22 mouse cellular contexts compared by ENCODE assay signal in the genomic region with DNA sequence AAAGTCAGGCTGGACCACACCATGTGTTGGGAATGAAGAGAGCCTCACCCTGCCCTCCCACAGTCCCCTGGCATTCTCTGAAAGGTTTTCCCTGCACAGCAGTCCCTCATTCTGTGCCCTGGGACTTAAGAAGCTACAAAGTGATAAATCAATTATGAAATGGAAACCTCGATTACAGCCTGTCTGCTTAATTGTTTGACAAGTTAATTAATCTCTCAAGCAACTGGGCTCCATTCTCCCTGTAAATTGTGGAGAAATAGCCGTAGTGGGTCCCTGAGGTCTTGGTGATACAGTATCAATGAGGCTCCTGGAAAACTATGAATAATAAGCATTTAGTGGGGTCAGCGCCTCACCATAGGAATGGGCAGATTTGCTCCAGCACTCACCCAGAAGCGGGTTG.
DNase-seq lines count a peak whose midpoint lies in the region; ATAC-seq and TF ChIP-seq lines count a peak whose summit lies in the region.
"Had no signal": no experiment of that assay in that cellular context is flagged by ENCODE, and none has a peak within 500 bp of the region (broad histone marks: within the 10 kb centered on the region; RNA-seq: fewer than 3 reads in every experiment).

No protein-coding gene starts in this region.

- no peak overlapping the region for H3K9ac ChIP-seq in forebrain, embryonic 14.5 days (ENCODE audit: low read length)
- H3K9ac ChIP-seq in forebrain, embryonic 12.5 days, result no peak overlapping the region
- H3K9ac ChIP-seq in midbrain, postnatal 0 days (replicated peaks; ENCODE audit: low read length, poor library complexity, severe bottlenecking), result no peak overlapping the region
- H3K9ac ChIP-seq in midbrain, embryonic 16.5 days (ENCODE audit: low read depth, low read length), result no peak overlapping the region
- no peak overlapping the region for H3K9ac ChIP-seq in hindbrain, embryonic 13.5 days
- no peak overlapping the region for H3K9ac ChIP-seq in hindbrain, postnatal 0 days (replicated peaks; ENCODE audit: low read length)
- H3K9ac ChIP-seq: embryonic facial prominence, embryonic 15.5 days had no signal

- WGBS in forebrain, embryonic 14.5 days, result 18% methylated on average over 4 of the region's 4 CpGs
- WGBS in forebrain, embryonic 12.5 days, result 25% methylated on average over 4 of the region's 4 CpGs
- 39% methylated on average over 4 of the region's 4 CpGs for WGBS in midbrain, postnatal 0 days
- WGBS in midbrain, embryonic 16.5 days, result 33% methylated on average over 4 of the region's 4 CpGs
- 23% methylated on average over 4 of the region's 4 CpGs for WGBS in hindbrain, embryonic 13.5 days
- 23% methylated on average over 4 of the region's 4 CpGs for WGBS in hindbrain, postnatal 0 days

- no peak overlapping the region for H3K4me2 ChIP-seq in forebrain, embryonic 14.5 days (ENCODE audit: low read length)
- no peak overlapping the region for H3K4me2 ChIP-seq in forebrain, embryonic 12.5 days
- H3K4me2 ChIP-seq in midbrain, postnatal 0 days (ENCODE audit: low read depth, low read length, poor library complexity, severe bottlenecking), result no peak overlapping the region
- H3K4me2 ChIP-seq in midbrain, embryonic 16.5 days (ENCODE audit: low read length), result no peak overlapping the region
- no peak overlapping the region for H3K4me2 ChIP-seq in hindbrain, embryonic 13.5 days
- no peak overlapping the region for H3K4me2 ChIP-seq in hindbrain, postnatal 0 days (ENCODE audit: low read depth, low read length)
- H3K4me2 ChIP-seq: embryonic facial prominence, embryonic 15.5 days had no signal

- no peak overlapping the region for H3K4me3 ChIP-seq in forebrain, embryonic 14.5 days (ENCODE audit: low read depth, low read length)
- no peak overlapping the region for H3K4me3 ChIP-seq in forebrain, embryonic 12.5 days (replicated peaks)
- H3K4me3 ChIP-seq in midbrain, postnatal 0 days (ENCODE audit: low read depth, low read length), result no peak overlapping the region
- H3K4me3 ChIP-seq in midbrain, embryonic 16.5 days (ENCODE audit: low read depth, low read length), result no peak overlapping the region
- H3K4me3 ChIP-seq in hindbrain, embryonic 13.5 days, result no peak overlapping the region
- H3K4me3 ChIP-seq in hindbrain, postnatal 0 days (ENCODE audit: low read length), result no peak overlapping the region
- H3K4me3 ChIP-seq: embryonic facial prominence, embryonic 15.5 days; erythroblast, embryonic 14.5 days; forebrain, embryonic 10.5 days; heart, embryonic 10.5 days had no signal

- no peak overlapping the region for H3K27ac ChIP-seq in forebrain, embryonic 14.5 days (ENCODE audit: low read depth, low read length)
- no peak overlapping the region for H3K27ac ChIP-seq in forebrain, embryonic 12.5 days
- H3K27ac ChIP-seq in midbrain, postnatal 0 days (ENCODE audit: low read depth, low read length), result no peak overlapping the region
- no peak overlapping the region for H3K27ac ChIP-seq in midbrain, embryonic 16.5 days (ENCODE audit: low read length)
- no peak overlapping the region for H3K27ac ChIP-seq in hindbrain, embryonic 13.5 days
- no peak overlapping the region for H3K27ac ChIP-seq in hindbrain, postnatal 0 days
- H3K27ac ChIP-seq: embryonic facial prominence, embryonic 15.5 days; forebrain, embryonic 10.5 days; heart, embryonic 10.5 days had no signal

- H3K36me3 ChIP-seq in forebrain, embryonic 14.5 days (ENCODE audit: control insufficient read depth, insufficient read depth, low read length), result no peaks in the 10 kb centered on the region
- no peaks in the 10 kb centered on the region for H3K36me3 ChIP-seq in forebrain, embryonic 12.5 days (replicated peaks)
- no peaks in the 10 kb centered on the region for H3K36me3 ChIP-seq in midbrain, postnatal 0 days (ENCODE audit: insufficient read depth, low read length)
- H3K36me3 ChIP-seq in midbrain, embryonic 16.5 days (ENCODE audit: control insufficient read depth, insufficient read depth, low read length), result no peaks in the 10 kb centered on the region
- no peaks in the 10 kb centered on the region for H3K36me3 ChIP-seq in hindbrain, embryonic 13.5 days
- no peaks in the 10 kb centered on the region for H3K36me3 ChIP-seq in hindbrain, postnatal 0 days (ENCODE audit: insufficient read depth, low read length)
- H3K36me3 ChIP-seq: embryonic facial prominence, embryonic 15.5 days; forebrain, embryonic 10.5 days; heart, embryonic 10.5 days had no signal

- DNase-seq in forebrain, embryonic 14.5 days (ENCODE audit: low spot score), result peak; percentile 53
- DNase-seq in midbrain, postnatal 0 days (ENCODE audit: low spot score), result peak; percentile 52
- peak; percentile 36 for DNase-seq in hindbrain, postnatal 0 days (ENCODE audit: low spot score)
- no peak for DNase-seq in spleen, postnatal 4 days (ENCODE audit: low spot score in 2 of 2)
- DNase-seq in heart, postnatal 25 days (ENCODE audit: low spot score), result no peak
- DNase-seq: adrenal gland, postnatal 14 days; cerebellum, adult 18-20 months; cerebellum, adult 9-11 months; cerebellum, postnatal 36 days; gastrocnemius, postnatal 10 days; heart, adult 18-20 months; heart, postnatal 10 days had no signal

- intact Hi-C loops in heart, postnatal 25 days (cut with DNase I), result no loop called here

- no peaks in the 10 kb centered on the region for H3K9me3 ChIP-seq in forebrain, embryonic 14.5 days (replicated peaks; ENCODE audit: control insufficient read depth, low read length)
- H3K9me3 ChIP-seq in forebrain, embryonic 12.5 days, result no peaks in the 10 kb centered on the region
- no peaks in the 10 kb centered on the region for H3K9me3 ChIP-seq in midbrain, postnatal 0 days (ENCODE audit: low read length)
- H3K9me3 ChIP-seq in midbrain, embryonic 16.5 days (replicated peaks; ENCODE audit: control insufficient read depth, low read length, poor library complexity, severe bottlenecking), result no peaks in the 10 kb centered on the region
- no peaks in the 10 kb centered on the region for H3K9me3 ChIP-seq in hindbrain, embryonic 13.5 days
- no peaks in the 10 kb centered on the region for H3K9me3 ChIP-seq in hindbrain, postnatal 0 days (ENCODE audit: low read length)
- H3K9me3 ChIP-seq: embryonic facial prominence, embryonic 15.5 days; forebrain, embryonic 10.5 days; heart, embryonic 10.5 days had no signal

- TF ChIP-seq CTCF in midbrain, postnatal 0 days (IDR thresholded peaks at IDR 0.05), result no peak
- no peak for TF ChIP-seq CTCF in hindbrain, postnatal 0 days (IDR thresholded peaks at IDR 0.05; ENCODE audit: low read depth)

- peak; percentile 32; the same call in 1 of the 2 replicates for ATAC-seq in forebrain, embryonic 14.5 days
- ATAC-seq in forebrain, embryonic 12.5 days (ENCODE audit: low FRiP score), result no peak
- ATAC-seq in midbrain, postnatal 0 days (ENCODE audit: low FRiP score), result no peak
- ATAC-seq in midbrain, embryonic 16.5 days, result no peak
- ATAC-seq in hindbrain, embryonic 13.5 days (ENCODE audit: low FRiP score), result 0 out of 2 replicates have a peak, but pooled peaks have one; percentile 54
- 0 out of 2 replicates have a peak, but pooled peaks have one; percentile 49 for ATAC-seq in hindbrain, postnatal 0 days
- ATAC-seq: activated CD4-positive, CD25-positive, alpha-beta regulatory T cell, adult 4 months; forebrain, embryonic 16.5 days; Patski had no signal

- H3K27me3 ChIP-seq in forebrain, embryonic 14.5 days (replicated peaks; ENCODE audit: control insufficient read depth, insufficient read depth, low read length), result no peaks in the 10 kb centered on the region
- 0 out of 2 replicates have a peak, but pooled peaks cover 6% of the 10 kb centered on the region for H3K27me3 ChIP-seq in forebrain, embryonic 12.5 days
- H3K27me3 ChIP-seq in midbrain, postnatal 0 days (ENCODE audit: insufficient read depth, low read length), result no peaks in the 10 kb centered on the region
- H3K27me3 ChIP-seq in midbrain, embryonic 16.5 days (ENCODE audit: control insufficient read depth, insufficient read depth, low read depth, low read length), result no peaks in the 10 kb centered on the region
- no peaks in the 10 kb centered on the region for H3K27me3 ChIP-seq in hindbrain, embryonic 13.5 days
- no peaks in the 10 kb centered on the region for H3K27me3 ChIP-seq in hindbrain, postnatal 0 days (ENCODE audit: insufficient read depth, low read length)
- H3K27me3 ChIP-seq: embryonic facial prominence, embryonic 15.5 days; Patski had no signal

- H3K4me1 ChIP-seq in forebrain, embryonic 14.5 days (ENCODE audit: control insufficient read depth, insufficient read depth, low read length), result peaks cover 7% of the 10 kb centered on the region; the same call in 1 of the 2 replicates
- H3K4me1 ChIP-seq in forebrain, embryonic 12.5 days, result 0 out of 2 replicates have a peak, but pooled peaks cover 3% of the 10 kb centered on the region
- H3K4me1 ChIP-seq in midbrain, postnatal 0 days (ENCODE audit: insufficient read depth, low read length), result no peaks in the 10 kb centered on the region
- no peaks in the 10 kb centered on the region for H3K4me1 ChIP-seq in midbrain, embryonic 16.5 days (ENCODE audit: control insufficient read depth, insufficient read depth, low read length)
- peaks cover 13% of the 10 kb centered on the region for H3K4me1 ChIP-seq in hindbrain, embryonic 13.5 days (replicated peaks)
- no peaks in the 10 kb centered on the region for H3K4me1 ChIP-seq in hindbrain, postnatal 0 days (ENCODE audit: insufficient read depth, low read length)
- H3K4me1 ChIP-seq: embryonic facial prominence, embryonic 15.5 days; heart, embryonic 10.5 days had no signal

Comparison
In these comparisons a context has a peak if more than half of its experiments do, and no peak if none do; other contexts are left out.
1. ATAC-seq: peak in forebrain, embryonic 14.5 days (single experiment), hindbrain, embryonic 13.5 days (single experiment) and hindbrain, postnatal 0 days (single experiment); none in forebrain, embryonic 12.5 days (single experiment), midbrain, postnatal 0 days (single experiment) and midbrain, embryonic 16.5 days (single experiment).
2. DNase-seq: peak in forebrain, embryonic 14.5 days (single experiment), midbrain, postnatal 0 days (single experiment) and hindbrain, postnatal 0 days (single experiment); none in spleen, postnatal 4 days (0 of 2) and heart, postnatal 25 days (single experiment).